Mouse (Mus musculus): ENCODE results near the gene Rgl1. TPM values are rescaled to one million over a fixed set of nuclear protein-coding genes. Genes with fewer than 3 reads are reported as not detected.

Gene Rgl1
- polyA plus RNA-seq, 1 experiment from 2014 or later = 39.6 TPM

DNA sequence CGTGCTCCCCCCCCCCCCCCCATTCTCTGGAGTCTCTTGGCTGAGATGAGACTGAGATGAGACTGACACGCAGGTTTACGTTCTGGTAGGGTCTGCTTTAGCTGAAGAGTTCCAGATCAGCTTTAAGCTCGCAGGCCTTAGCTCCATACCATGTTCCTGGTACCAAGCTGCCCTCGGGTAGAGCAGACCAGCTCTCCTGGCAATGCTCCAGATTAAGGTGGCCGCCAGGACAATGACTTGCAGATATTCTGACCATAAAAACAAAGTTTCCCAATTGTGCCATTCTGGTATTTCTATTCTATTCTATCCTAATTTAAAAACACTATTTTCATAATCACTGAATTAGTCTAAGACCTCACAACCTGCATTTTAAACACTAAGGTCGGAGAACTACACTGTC lies 157.1 kb downstream of the Rgl1 start:
- Histone ChIP-seq H3K9me3 (no peaks in the 10 kb centered on the region), H3K4me3 (no peak overlapping the region), H3K27me3 (no peaks in the 10 kb centered on the region), H3K9ac (no peak overlapping the region), H3K36me3 (peaks cover 8% of the 10 kb centered on the region; the same call in 1 of the 2 replicates), H3K4me1 (peaks cover 23% of the 10 kb centered on the region), H3K4me2 (no peak overlapping the region), H3K27ac (no peak overlapping the region)
- no peak for ATAC-seq (ENCODE audit: insufficient number of reproducible peaks, insufficient read depth, low FRiP score, low TSS enrichment, low read depth)
- WGBS = 76% methylated on average over 7 of the region's 7 CpGs

GRCm38 (mm10) chr1:152607765-152608164 lies 158.4 kb downstream of the Rgl1 start:
- no peak for ATAC-seq (ENCODE audit: insufficient number of reproducible peaks, insufficient read depth, low FRiP score, low TSS enrichment, low read depth)
- Histone ChIP-seq H3K9me3 (no peaks in the 10 kb centered on the region), H3K9ac (no peak overlapping the region), H3K36me3 (peaks cover 6% of the 10 kb centered on the region; the same call in 1 of the 2 replicates), H3K4me3 (no peak overlapping the region), H3K4me2 (no peak overlapping the region), H3K27ac (no peak overlapping the region; the same call in 1 of the 2 replicates), H3K27me3 (no peaks in the 10 kb centered on the region), H3K4me1 (peaks cover 25% of the 10 kb centered on the region)
- 69% methylated on average over 14 of the region's 14 CpGs for WGBS

DNA sequence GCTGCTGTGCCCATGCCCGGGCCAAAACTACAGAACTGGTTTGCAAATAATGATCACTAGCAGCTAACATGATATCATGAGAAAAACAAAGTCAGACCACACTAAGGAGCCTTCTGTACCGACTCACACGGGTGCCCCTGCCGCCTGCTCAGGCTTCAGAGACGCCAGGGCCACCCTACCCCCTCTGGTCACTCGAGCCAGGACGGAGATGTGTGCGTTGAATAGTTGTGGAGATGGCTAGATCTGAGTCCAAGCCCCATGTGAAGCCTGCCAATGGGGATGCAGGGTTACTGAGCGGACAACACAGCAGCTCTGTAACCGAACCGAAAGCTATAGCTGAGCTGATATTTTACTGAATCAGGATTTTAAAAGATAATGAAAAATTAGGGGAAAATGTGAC lies 159.4 kb downstream of the Rgl1 start:
- peaks cover 25% of the 10 kb centered on the region for H3K4me1 ChIP-seq
- WGBS = 92% methylated on average over 11 of the region's 11 CpGs
- no peaks in the 10 kb centered on the region for H3K9me3 ChIP-seq
- H3K9ac ChIP-seq = no peak overlapping the region
- H3K27ac ChIP-seq = peak overlapping the region; percentile 11; the same call in 1 of the 2 replicates
- no peak overlapping the region for H3K4me3 ChIP-seq
- ATAC-seq (ENCODE audit: insufficient number of reproducible peaks, insufficient read depth, low FRiP score, low TSS enrichment, low read depth) = no peak
- H3K27me3 ChIP-seq = no peaks in the 10 kb centered on the region
- H3K36me3 ChIP-seq = no peaks in the 10 kb centered on the region
- H3K4me2 ChIP-seq = no peak overlapping the region

GRCm38 (mm10) chr1:152605895-152606625 lies 160.1 kb downstream of the Rgl1 start:
- no peaks in the 10 kb centered on the region for H3K36me3 ChIP-seq
- H3K27ac ChIP-seq = no peak overlapping the region
- no peak overlapping the region for H3K4me3 ChIP-seq
- no peak overlapping the region for H3K4me2 ChIP-seq
- ATAC-seq (ENCODE audit: insufficient number of reproducible peaks, insufficient read depth, low FRiP score, low TSS enrichment, low read depth) = no peak
- H3K4me1 ChIP-seq = peaks cover 25% of the 10 kb centered on the region
- H3K9me3 ChIP-seq = no peaks in the 10 kb centered on the region
- no peak overlapping the region for H3K9ac ChIP-seq
- no peaks in the 10 kb centered on the region for H3K27me3 ChIP-seq
- 92% methylated on average over 5 of the region's 5 CpGs for whole genome bisulfite sequencing

DNA sequence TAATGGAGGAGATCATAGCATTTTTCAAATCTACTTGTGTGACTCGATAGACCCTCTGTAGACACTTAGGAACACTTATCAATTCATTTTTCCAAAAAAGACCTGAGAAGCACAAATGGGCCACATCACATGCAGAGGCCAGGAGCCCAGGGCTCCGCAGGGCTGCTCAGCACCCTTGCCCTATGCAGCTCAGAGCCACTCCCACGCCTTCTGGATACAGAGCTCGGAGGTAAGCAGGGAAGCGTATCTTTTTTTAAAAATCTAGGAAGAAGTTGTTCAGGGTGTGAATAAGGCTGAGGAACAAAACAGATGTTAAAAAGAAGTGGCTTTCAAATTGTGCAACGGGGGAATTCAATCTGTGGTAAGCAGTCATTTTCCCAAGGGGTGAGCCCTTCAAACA lies 162.0 kb downstream of the Rgl1 start:
- no peak for ATAC-seq (ENCODE audit: insufficient number of reproducible peaks, insufficient read depth, low FRiP score, low TSS enrichment, low read depth)
- no peaks in the 10 kb centered on the region for H3K36me3 ChIP-seq
- H3K9ac ChIP-seq = no peak overlapping the region
- WGBS = 69% methylated on average over 6 of the region's 6 CpGs
- H3K27me3 ChIP-seq = no peaks in the 10 kb centered on the region
- no peak overlapping the region for H3K4me2 ChIP-seq
- no peak overlapping the region for H3K4me3 ChIP-seq
- no peak overlapping the region for H3K27ac ChIP-seq
- peaks cover 25% of the 10 kb centered on the region for H3K4me1 ChIP-seq
- H3K9me3 ChIP-seq = no peaks in the 10 kb centered on the region

GRCm38 (mm10) chr1:152603628-152604027 lies 162.5 kb downstream of the Rgl1 start:
- no peak for ATAC-seq (ENCODE audit: insufficient number of reproducible peaks, insufficient read depth, low FRiP score, low TSS enrichment, low read depth)

GRCm38 (mm10) chr1:152600494-152600893 lies 165.7 kb downstream of the Rgl1 start:
- Histone ChIP-seq H3K4me2 (no peak overlapping the region), H3K27ac (no peak overlapping the region), H3K27me3 (no peaks in the 10 kb centered on the region), H3K36me3 (no peaks in the 10 kb centered on the region), H3K9ac (no peak overlapping the region), H3K9me3 (no peaks in the 10 kb centered on the region), H3K4me3 (no peak overlapping the region), H3K4me1 (0 out of 2 replicates have a peak, but pooled peaks cover 4% of the 10 kb centered on the region)
- WGBS = 88% methylated on average over 2 of the region's 2 CpGs
- ATAC-seq (ENCODE audit: insufficient number of reproducible peaks, insufficient read depth, low FRiP score, low TSS enrichment, low read depth) = no peak

More at GRCm38 (mm10) chr1:152603628-152604027, 162.5 kb downstream of the Rgl1 start:
- Histone ChIP-seq H3K9me3 (no peaks in the 10 kb centered on the region), H3K4me2 (no peak overlapping the region), H3K9ac (no peak overlapping the region), H3K4me1 (peaks cover 20% of the 10 kb centered on the region), H3K27me3 (no peaks in the 10 kb centered on the region), H3K36me3 (no peaks in the 10 kb centered on the region), H3K4me3 (no peak overlapping the region), H3K27ac (no peak overlapping the region)
- WGBS = 42% methylated on average over 9 of the region's 9 CpGs

DNA sequence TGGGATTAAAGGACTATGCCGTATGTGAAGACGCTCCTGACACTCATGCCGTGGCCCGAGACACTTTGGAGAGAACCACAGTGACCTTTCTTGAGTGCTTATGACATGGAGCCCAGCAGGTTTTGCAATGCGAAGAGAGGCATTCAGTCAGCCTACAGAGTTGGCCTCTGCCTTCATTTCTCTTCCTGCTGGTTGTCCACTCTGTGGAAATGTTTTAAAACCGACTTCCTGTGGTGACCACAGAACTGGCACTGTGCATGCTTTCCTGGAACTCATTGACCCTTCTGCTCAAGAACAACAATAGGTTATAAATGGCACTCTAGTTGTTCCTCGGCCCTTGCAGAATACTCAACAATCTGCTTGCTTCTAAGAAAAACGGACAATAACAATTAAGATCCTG lies 166.8 kb downstream of the Rgl1 start:
- ATAC-seq (ENCODE audit: insufficient number of reproducible peaks, insufficient read depth, low FRiP score, low TSS enrichment, low read depth) = no peak
- Histone ChIP-seq H3K4me1 (0 out of 2 replicates have a peak, but pooled peaks cover 4% of the 10 kb centered on the region), H3K4me3 (no peak overlapping the region), H3K27ac (no peak overlapping the region), H3K9ac (no peak overlapping the region), H3K9me3 (no peaks in the 10 kb centered on the region), H3K27me3 (no peaks in the 10 kb centered on the region), H3K4me2 (no peak overlapping the region), H3K36me3 (no peaks in the 10 kb centered on the region)
- 87% methylated on average over 8 of the region's 8 CpGs for WGBS

DNA sequence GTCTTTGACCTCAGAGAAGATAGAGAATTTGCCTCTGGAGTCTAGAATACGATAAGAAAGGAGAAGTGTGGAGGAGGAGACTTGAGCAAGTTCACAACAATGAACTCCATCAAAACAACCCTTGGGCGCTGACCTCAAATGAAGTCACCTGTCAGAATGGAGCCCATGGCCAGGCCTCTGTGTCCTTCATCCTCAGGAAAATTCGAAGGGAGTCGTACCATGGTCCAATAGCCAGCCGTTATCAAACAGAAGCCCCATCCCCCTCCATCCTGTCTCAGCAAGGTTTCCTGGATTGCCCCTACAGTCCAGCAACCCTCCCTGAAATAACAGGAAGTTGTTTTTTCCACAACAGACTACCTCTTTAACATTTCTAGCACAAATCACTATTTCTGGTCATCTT lies 171.5 kb downstream of the Rgl1 start:
- H3K27me3 ChIP-seq = no peaks in the 10 kb centered on the region
- no peak overlapping the region for H3K4me3 ChIP-seq
- no peak overlapping the region for H3K4me2 ChIP-seq
- no peak overlapping the region for H3K27ac ChIP-seq
- H3K36me3 ChIP-seq = no peaks in the 10 kb centered on the region
- 71% methylated on average over 5 of the region's 5 CpGs for WGBS
- no peaks in the 10 kb centered on the region for H3K9me3 ChIP-seq
- ATAC-seq (ENCODE audit: insufficient number of reproducible peaks, insufficient read depth, low FRiP score, low TSS enrichment, low read depth) = no peak
- H3K4me1 ChIP-seq = peaks cover 14% of the 10 kb centered on the region
- H3K9ac ChIP-seq = no peak overlapping the region

- no peaks in the 10 kb centered on the region for H3K27me3 ChIP-seq
- no peaks in the 10 kb centered on the region for H3K9me3 ChIP-seq
- peaks cover 21% of the 10 kb centered on the region for H3K4me1 ChIP-seq
- H3K9ac ChIP-seq = no peak overlapping the region
- no peak overlapping the region for H3K4me3 ChIP-seq
- H3K4me2 ChIP-seq = no peak overlapping the region
- 85% methylated on average over 9 of the region's 9 CpGs for WGBS
- H3K36me3 ChIP-seq = no peaks in the 10 kb centered on the region
- ATAC-seq (ENCODE audit: insufficient number of reproducible peaks, insufficient read depth, low FRiP score, low TSS enrichment, low read depth) = no peak
- H3K27ac ChIP-seq = no peak overlapping the region
These were observed 172.2 kb downstream of the Rgl1 start for GRCm38 (mm10) chr1:152593831-152594549.

DNA sequence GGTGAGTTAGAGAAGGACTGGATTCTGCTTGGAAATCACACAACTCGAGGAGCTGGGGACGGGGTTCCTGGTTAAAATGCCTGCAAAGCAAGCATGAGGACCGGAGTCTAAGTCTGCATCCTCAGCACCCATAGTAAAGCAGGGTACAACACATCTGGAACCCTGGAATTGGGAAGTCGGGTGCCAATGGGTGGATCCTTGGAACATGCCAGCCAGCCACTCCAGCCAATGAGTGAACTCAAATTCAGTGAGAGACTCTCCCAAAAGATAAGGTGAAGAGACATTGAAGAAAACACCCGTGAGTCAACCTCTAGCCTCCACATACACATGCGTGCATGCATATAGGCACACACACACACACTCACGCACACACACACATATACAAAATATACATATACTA lies 172.8 kb downstream of the Rgl1 start:
- 94% methylated on average over 7 of the region's 7 CpGs for WGBS
- H3K36me3 ChIP-seq = no peaks in the 10 kb centered on the region
- no peak overlapping the region for H3K4me2 ChIP-seq
- H3K27ac ChIP-seq = no peak overlapping the region
- H3K9ac ChIP-seq = no peak overlapping the region
- no peaks in the 10 kb centered on the region for H3K9me3 ChIP-seq
- peaks cover 25% of the 10 kb centered on the region for H3K4me1 ChIP-seq
- no peak for ATAC-seq (ENCODE audit: insufficient number of reproducible peaks, insufficient read depth, low FRiP score, low TSS enrichment, low read depth)
- H3K4me3 ChIP-seq = no peak overlapping the region
- no peaks in the 10 kb centered on the region for H3K27me3 ChIP-seq

- Histone ChIP-seq H3K27me3 (no peaks in the 10 kb centered on the region), H3K4me3 (no peak overlapping the region), H3K36me3 (no peaks in the 10 kb centered on the region), H3K9me3 (no peaks in the 10 kb centered on the region), H3K9ac (no peak overlapping the region), H3K27ac (no peak overlapping the region), H3K4me1 (peaks cover 33% of the 10 kb centered on the region), H3K4me2 (no peak overlapping the region)
- ATAC-seq (ENCODE audit: insufficient number of reproducible peaks, insufficient read depth, low FRiP score, low TSS enrichment, low read depth) = no peak
- WGBS = 93% methylated on average over 6 of the region's 6 CpGs
These were observed 173.5 kb downstream of the Rgl1 start for GRCm38 (mm10) chr1:152592609-152593008.
